Mouse (Mus musculus): Measurements from ENCODE around the gene Adat2.

GRCm38 (mm10) chr10:13569818-13570217, 17.1 kb downstream of the Adat2 start:
- no peak for TF ChIP-seq CTCF (conservative IDR thresholded peaks at IDR 0.05 in 1 of 2, IDR thresholded peaks at IDR 0.05 in 1 of 2; ENCODE audit: low read depth in 2 of 2, low read length in 2 of 2)
- no peak for TF ChIP-seq EP300 (IDR thresholded peaks at IDR 0.05; ENCODE audit: low read length)
- no peak for TF ChIP-seq ZC3H11A (IDR thresholded peaks at IDR 0.05; ENCODE audit: low read depth, low read length)
- no peak for TF ChIP-seq ZKSCAN1 (IDR thresholded peaks at IDR 0.05; ENCODE audit: borderline replicate concordance, low read depth, low read length)
- no peak for TF ChIP-seq POLR2A (IDR thresholded peaks at IDR 0.05; ENCODE audit: low read depth, low read length)
- no peak for TF ChIP-seq KAT2A (IDR thresholded peaks at IDR 0.05; ENCODE audit: insufficient replicate concordance, low read length)
- no peak for TF ChIP-seq SIN3A (IDR thresholded peaks at IDR 0.05; ENCODE audit: low read length)
- TF ChIP-seq GABPA (IDR thresholded peaks at IDR 0.05; ENCODE audit: insufficient replicate concordance, low read depth, low read length), result no peak
- TF ChIP-seq POLR2AphosphoS2 (IDR thresholded peaks at IDR 0.05; ENCODE audit: low read depth, low read length), result no peak
- no peak for TF ChIP-seq USF2 (conservative IDR thresholded peaks at IDR 0.05; ENCODE audit: low read depth, low read length)
- TF ChIP-seq RCOR1 (conservative IDR thresholded peaks at IDR 0.05; ENCODE audit: low read depth, low read length), result no peak
